Mouse (Mus musculus): ENCODE data around the gene Mrm1.

DNA sequence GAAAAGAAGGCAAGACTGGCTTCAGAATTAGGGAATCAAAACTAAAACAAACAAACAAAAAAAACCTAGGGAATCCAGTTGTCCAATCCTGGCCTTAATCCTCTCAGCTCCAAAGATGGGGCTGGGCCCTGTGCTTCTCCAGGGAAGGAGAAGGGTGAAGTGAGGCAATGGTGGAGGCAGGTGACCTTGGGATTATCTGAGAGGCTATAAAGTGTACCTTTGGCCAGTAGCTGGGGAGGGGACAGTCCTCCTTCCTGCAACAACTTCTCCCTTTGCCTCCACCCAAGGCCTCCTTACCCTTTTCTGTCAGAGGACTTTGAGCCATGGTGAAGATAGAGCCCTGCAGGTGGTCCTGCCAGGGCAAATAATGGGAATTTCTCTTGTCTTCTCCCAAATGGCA, 8.2 kb upstream of the Mrm1 start:
- TF ChIP-seq CTCF (conservative IDR thresholded peaks at IDR 0.05; ENCODE audit: insufficient read depth, insufficient read length, low read depth, low read length) (no peak), POLR2A (IDR thresholded peaks at IDR 0.05; ENCODE audit: low read depth, low read length) (no peak)
